Mouse (Mus musculus) cerebellum, adult 2 months (tissue): ENCODE results near the gene Cd37.

Experiments
- CTCF ChIP-seq: fragments of 200-500 bp; IDR thresholded peaks from 2 replicates; pipeline ENCODE4 v1.5.1; 2011; ENCODE audit warnings: low read depth, mild to moderate bottlenecking, control low read depth, low read length, moderate library complexity, borderline replicate concordance; ENCODE audit not compliant: insufficient read depth
- POLR2A ChIP-seq: fragments of 200-500 bp; IDR thresholded peaks from 2 replicates; pipeline ENCODE4 v1.6.1; 2011; ENCODE audit warnings: low read length, control low read depth, borderline replicate concordance; ENCODE audit not compliant: insufficient read depth

DNA sequence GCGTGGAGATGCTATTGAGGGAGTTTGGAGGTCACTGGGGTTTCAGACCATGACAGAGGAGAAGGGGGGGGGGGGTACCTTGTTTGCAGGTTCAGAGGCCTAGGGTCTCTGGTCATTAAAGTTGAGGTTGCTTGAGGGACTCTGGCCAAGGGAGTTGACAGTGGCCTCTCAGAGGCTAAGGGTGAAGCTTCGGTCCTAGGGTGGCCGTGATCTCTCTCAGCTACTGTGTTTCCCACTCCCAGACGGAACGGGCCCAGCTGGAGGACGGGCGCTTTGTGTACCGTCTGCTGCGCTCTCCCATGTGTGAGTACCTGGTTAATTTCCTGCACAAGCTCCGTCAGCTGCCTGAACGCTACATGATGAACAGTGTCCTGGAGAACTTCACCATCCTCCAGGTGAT lies 7.0 kb downstream of the Cd37 start:
- TF ChIP-seq CTCF (no peak), POLR2A (no peak)
